Mouse (Mus musculus) kidney, adult 9 months (tissue): ENCODE results near the gene Rab33a.
A peak's percentile ranks its signal among the peaks of the same experiment; 100 is the strongest.

Experiments used
- DNase-seq: peaks from one replicate; pipeline ENCODE4 v3.0.0; 2022

The Rab33a gene

GRCm38 (mm10) chrX:48518808-48519548, at the start of gene Rab33a:
Gene Rab33a (plus strand): TSS chrX:48519285.
- DNase-seq, result no peak

- no peak for DNase-seq
Measured at GRCm38 (mm10) chrX:48481095-48481494, 38.0 kb upstream of the Rab33a start.

GRCm38 (mm10) chrX:48481687-48482086, 37.4 kb upstream of the Rab33a start:
- no peak for DNase-seq

- no peak for DNase-seq
Measured at GRCm38 (mm10) chrX:48493763-48494162, 25.3 kb upstream of the Rab33a start.

- DNase-seq, result peak; percentile 95
Measured at GRCm38 (mm10) chrX:48513166-48513807, 5.8 kb upstream of the Rab33a start, which contains the start of gene Aifm1. Gene Aifm1 (minus strand): TSS chrX:48513563.

- DNase-seq, result no peak
Measured at GRCm38 (mm10) chrX:48513824-48514223, 5.3 kb upstream of the Rab33a start.

GRCm38 (mm10) chrX:48518211-48518807, 776 bp upstream of the Rab33a start:
- no peak for DNase-seq

GRCm38 (mm10) chrX:48519549-48520085, 532 bp downstream of the Rab33a start:
- DNase-seq, result no peak

GRCm38 (mm10) chrX:48521651-48522050, 2.6 kb downstream of the Rab33a start:
- no peak for DNase-seq

GRCm38 (mm10) chrX:48523512-48523911, 4.4 kb downstream of the Rab33a start:
- no peak for DNase-seq

- DNase-seq, result no peak
Measured at GRCm38 (mm10) chrX:48525332-48525731, 6.2 kb downstream of the Rab33a start.

- no peak for DNase-seq
Measured at GRCm38 (mm10) chrX:48525866-48526265, 6.8 kb downstream of the Rab33a start.

GRCm38 (mm10) chrX:48526435-48526834, 7.3 kb downstream of the Rab33a start:
- no peak for DNase-seq

GRCm38 (mm10) chrX:48532175-48532574, 13.1 kb downstream of the Rab33a start:
- DNase-seq, result peak; percentile 71
